Mouse (Mus musculus): Measurements from ENCODE around the gene Hist1h2ao. TPM values are rescaled to one million over a fixed set of nuclear protein-coding genes. Genes with fewer than 3 reads are reported as not detected.

Hist1h2ao gene
- 100 to 1,000 TPM; 104 to 232 TPM for total RNA-seq (2023)

GRCm38 (mm10) chr13:21810073-21810472, at the start of gene Hist1h2ao, which contains the start of gene Hist1h2bq:
Gene Hist1h2ao (plus strand): TSS chr13:21810465.
Gene Hist1h2bq (minus strand): TSS chr13:21810197.

GRCm38 (mm10) chr13:21779767-21780731, 30.2 kb upstream of the Hist1h2ao start, which contains the start of gene Hist1h1b:
Gene Hist1h1b (minus strand): TSS chr13:21780625.

GRCm38 (mm10) chr13:21783255-21783617, 27.0 kb upstream of the Hist1h2ao start, which contains the start of gene Hist1h3i:
Gene Hist1h3i (minus strand): TSS chr13:21783370.

GRCm38 (mm10) chr13:21786899-21787629, 23.2 kb upstream of the Hist1h2ao start, which contains the start of the genes Hist1h2an and Hist1h2bp:
Gene Hist1h2an (minus strand): TSS chr13:21787218.
Gene Hist1h2bp (plus strand): TSS chr13:21787461.

GRCm38 (mm10) chr13:21811539-21811938, 1.3 kb downstream of the Hist1h2ao start, which contains the start of gene Hist1h4m:
Gene Hist1h4m (plus strand): TSS chr13:21811746.

GRCm38 (mm10) chr13:21831418-21832394, 21.4 kb downstream of the Hist1h2ao start, which contains the start of gene Hist1h4n:
Gene Hist1h4n (minus strand): TSS chr13:21832196.

GRCm38 (mm10) chr13:21833461-21833860, 23.2 kb downstream of the Hist1h2ao start, which contains the start of the genes Hist1h2ap and Hist1h2br:
Gene Hist1h2ap (minus strand): TSS chr13:21833507.
Gene Hist1h2br (plus strand): TSS chr13:21833743.

Other genes with a start within 250 kb of the Hist1h2ao start
- not detected for gene Olfr1364, start 228.7 kb upstream of the Hist1h2ao start, total RNA-seq (2023)
- gene Olfr1362, start 196.4 kb upstream of the Hist1h2ao start, total RNA-seq (2023), result not detected
- gene Olfr11, start 167.9 kb upstream of the Hist1h2ao start, total RNA-seq (2023), result not detected
- not detected for gene Olfr1361, start 147.1 kb upstream of the Hist1h2ao start, total RNA-seq (2023)
- not detected for gene Olfr1360, start 133.1 kb upstream of the Hist1h2ao start, total RNA-seq (2023)
- gene Olfr1359, start 112.4 kb upstream of the Hist1h2ao start, total RNA-seq (2023), result not detected
- 100 to 1,000 TPM in 1 of 2 experiments, 10 to 100 TPM in 1; 41.0 to 101 TPM for gene Hist1h2bl, start 94.3 kb upstream of the Hist1h2ao start, total RNA-seq (2023)
- gene Hist1h2ai, start 94.0 kb upstream of the Hist1h2ao start, total RNA-seq (2023), result 10 to 100 TPM; 69.0 to 85.5 TPM
- 100 to 1,000 TPM in 1 of 2 experiments, 10 to 100 TPM in 1; 63.3 to 163 TPM for gene Hist1h3h, start 92.8 kb upstream of the Hist1h2ao start, total RNA-seq (2023)
- 10 to 100 TPM in 1 of 2 experiments, 1 to 10 TPM in 1; 9.3 to 35.0 TPM for gene Hist1h2bm, start 88.4 kb upstream of the Hist1h2ao start, total RNA-seq (2023)
- gene Hist1h4j, start 75.4 kb upstream of the Hist1h2ao start, total RNA-seq (2023), result 10 to 100 TPM in 1 of 2 experiments, 1 to 10 TPM in 1; 9.9 to 32.0 TPM
- gene Hist1h4k, start 60.0 kb upstream of the Hist1h2ao start, total RNA-seq (2023), result 100 to 1,000 TPM; 339 to 539 TPM
- gene Hist1h2ak, start 56.6 kb upstream of the Hist1h2ao start, total RNA-seq (2023), result 10 to 100 TPM; 34.6 to 52.1 TPM
- 100 to 1,000 TPM in 1 of 2 experiments, 10 to 100 TPM in 1; 62.8 to 108 TPM for gene Hist1h2bn, start 56.3 kb upstream of the Hist1h2ao start, total RNA-seq (2023)
- 10 to 100 TPM; 20.5 to 68.4 TPM for gene Hist1h1b, start 29.8 kb upstream of the Hist1h2ao start, total RNA-seq (2023)
- 100 to 1,000 TPM in 1 of 2 experiments, 10 to 100 TPM in 1; 89.3 to 207 TPM for gene Hist1h3i, start 27.1 kb upstream of the Hist1h2ao start, total RNA-seq (2023)
- gene Hist1h2an, start 23.2 kb upstream of the Hist1h2ao start, total RNA-seq (2023), result 10 to 100 TPM in 1 of 2 experiments, 1 to 10 TPM in 1; 8.2 to 18.6 TPM
- gene Hist1h2bp, start 23.0 kb upstream of the Hist1h2ao start, total RNA-seq (2023), result 10 to 100 TPM; 22.1 to 55.1 TPM
- 100 to 1,000 TPM in 1 of 2 experiments, 10 to 100 TPM in 1; 85.1 to 138 TPM for gene Hist1h2bq, start 268 bp upstream of the Hist1h2ao start, total RNA-seq (2023)
- 100 to 1,000 TPM; 266 to 341 TPM for gene Hist1h4m, start 1.3 kb downstream of the Hist1h2ao start, total RNA-seq (2023)
- 100 to 1,000 TPM in 1 of 2 experiments, 10 to 100 TPM in 1; 17.4 to 191 TPM for gene Hist1h4n, start 21.7 kb downstream of the Hist1h2ao start, total RNA-seq (2023)
- 10 to 100 TPM; 52.5 to 94.4 TPM for gene Hist1h2ap, start 23.0 kb downstream of the Hist1h2ao start, total RNA-seq (2023)
- gene Hist1h2br, start 23.3 kb downstream of the Hist1h2ao start, total RNA-seq (2023), result 100 to 1,000 TPM in 1 of 2 experiments, 10 to 100 TPM in 1; 85.9 to 136 TPM
- gene Zfp184, start 134.6 kb downstream of the Hist1h2ao start, total RNA-seq (2023), result under 1 TPM; 0.36 to 0.67 TPM
- gene Pom121l2, start 170.7 kb downstream of the Hist1h2ao start, total RNA-seq (2023), result not detected
- gene Prss16, start 199.3 kb downstream of the Hist1h2ao start, total RNA-seq (2023), result under 1 TPM in 1 of 2 experiments, not detected in 1; 0.93 TPM
- 10 to 100 TPM in 1 of 2 experiments, 1 to 10 TPM in 1; 9.5 to 83.4 TPM for gene Hist1h2ah, start 225.1 kb downstream of the Hist1h2ao start, total RNA-seq (2023)
- gene Hist1h2bk, start 225.4 kb downstream of the Hist1h2ao start, total RNA-seq (2023), result 100 to 1,000 TPM in 1 of 2 experiments, 10 to 100 TPM in 1; 47.4 to 137 TPM
- 100 to 1,000 TPM in 1 of 2 experiments, 10 to 100 TPM in 1; 55.8 to 104 TPM for gene Hist1h4i, start 230.9 kb downstream of the Hist1h2ao start, total RNA-seq (2023)
- 100 to 1,000 TPM in 1 of 2 experiments, 10 to 100 TPM in 1; 44.9 to 107 TPM for gene Hist1h2ag, start 232.5 kb downstream of the Hist1h2ao start, total RNA-seq (2023)
- gene Hist1h2bj, start 232.7 kb downstream of the Hist1h2ao start, total RNA-seq (2023), result 10 to 100 TPM; 39.1 to 88.2 TPM